In genomic region chr1:64195970-64196491, GRCm38 (mm10) we compare ENCODE assay signal across 10 mouse cellular contexts.
DNase-seq lines count a peak whose midpoint lies in the region; ATAC-seq and TF ChIP-seq lines count a peak whose summit lies in the region.
"Had no signal": no experiment of that assay in that cellular context is flagged by ENCODE, and none has a peak within 500 bp of the region (broad histone marks: within the 10 kb centered on the region; RNA-seq: fewer than 3 reads in every experiment).

No protein-coding gene starts in this region.

- peaks cover 10% of the 10 kb centered on the region for H3K4me1 ChIP-seq in thymus, adult 2 months (replicated peaks; ENCODE audit: control insufficient read depth, insufficient read depth, low read length)
- peaks cover 11% of the 10 kb centered on the region for H3K4me1 ChIP-seq in intestine, embryonic 16.5 days (ENCODE audit: control insufficient read depth, insufficient read depth, low read length)

- H3K27ac ChIP-seq in thymus, adult 2 months (ENCODE audit: control insufficient read depth, insufficient read depth, low read length) = no peak overlapping the region
- no peak overlapping the region for H3K27ac ChIP-seq in intestine, embryonic 16.5 days (ENCODE audit: low read length)

- H3K4me3 ChIP-seq in thymus, adult 2 months (ENCODE audit: control insufficient read depth, insufficient read depth, low read length) = no peak overlapping the region
- no peak overlapping the region for H3K4me3 ChIP-seq in intestine, embryonic 16.5 days (ENCODE audit: low read length)

- H3K9ac ChIP-seq in intestine, embryonic 16.5 days (ENCODE audit: low read depth, low read length) = no peak overlapping the region

- H3K36me3 ChIP-seq in thymus, adult 2 months (ENCODE audit: control insufficient read depth, insufficient read depth, low read length) = no peaks in the 10 kb centered on the region
- H3K36me3 ChIP-seq in intestine, embryonic 16.5 days (ENCODE audit: control insufficient read depth, insufficient read depth, low read length) = no peaks in the 10 kb centered on the region

- H3K9me3 ChIP-seq in intestine, embryonic 16.5 days (ENCODE audit: control insufficient read depth, low read length) = no peaks in the 10 kb centered on the region

- no peak overlapping the region for H3K4me2 ChIP-seq in intestine, embryonic 16.5 days (ENCODE audit: low read depth, low read length)

- ATAC-seq in intestine, embryonic 16.5 days = no peak
- ATAC-seq: Patski had no signal

- DNase-seq in thymus, adult 2 months = peak; percentile 5
- DNase-seq in thymus, adult 18-20 months = no peak
- peak; percentile 6 to 27 for DNase-seq in gastrocnemius, adult 8-10 months (ENCODE audit: low spot score in 2 of 2)
- DNase-seq in heart, postnatal 4 days = peak; percentile 52
- DNase-seq in thymus, postnatal 25 days = peak; percentile 17
- no peak for DNase-seq in kidney, adult 8-10 months
- DNase-seq in kidney, postnatal 10 days = no peak
- DNase-seq: layer of hippocampus, adult 9-11 months had no signal

- no peak for TF ChIP-seq POLR2A in thymus, adult 2 months (IDR thresholded peaks at IDR 0.05; ENCODE audit: control insufficient read depth, extremely low read depth, insufficient read depth, low read length, poor library complexity)

- H3K27me3 ChIP-seq in thymus, adult 2 months (ENCODE audit: control insufficient read depth, insufficient read depth, low read length) = no peaks in the 10 kb centered on the region
- H3K27me3 ChIP-seq in intestine, embryonic 16.5 days (replicated peaks; ENCODE audit: control insufficient read depth, insufficient read depth, low read length) = no peaks in the 10 kb centered on the region
- H3K27me3 ChIP-seq: Patski had no signal

- 88% methylated on average over 4 of the region's 4 CpGs for WGBS in thymus, adult 2 months
- 35% methylated on average over 4 of the region's 4 CpGs for WGBS in intestine, embryonic 16.5 days

- no peak for TF ChIP-seq CTCF in thymus, adult 2 months (IDR thresholded peaks at IDR 0.05; ENCODE audit: borderline replicate concordance, control insufficient read depth, extremely low read depth, insufficient read depth, low read length, poor library complexity)

Comparison
In these comparisons a context has a peak if more than half of its experiments do, and no peak if none do; other contexts are left out.
1. DNase-seq: peak in thymus, adult 2 months (single experiment), gastrocnemius, adult 8-10 months (2 of 2), heart, postnatal 4 days (single experiment) and thymus, postnatal 25 days (single experiment); none in thymus, adult 18-20 months (0 of 2), kidney, adult 8-10 months (0 of 2) and kidney, postnatal 10 days (single experiment).